Mouse (Mus musculus): ENCODE measurements around the gene Afmid. TPM values are rescaled to one million over a fixed set of nuclear protein-coding genes. Genes with fewer than 3 reads are reported as not detected.
A peak's percentile ranks its signal among the peaks of the same experiment; 100 is the strongest.
"Not testable (repeated sequence)": the region's sequence is repeated elsewhere in the genome, so short reads cannot be mapped to it uniquely, and the experiment has no call there.

The Afmid gene
- total RNA-seq, 2 experiments from 2014 or later: 3.5 to 3.6 TPM

DNA sequence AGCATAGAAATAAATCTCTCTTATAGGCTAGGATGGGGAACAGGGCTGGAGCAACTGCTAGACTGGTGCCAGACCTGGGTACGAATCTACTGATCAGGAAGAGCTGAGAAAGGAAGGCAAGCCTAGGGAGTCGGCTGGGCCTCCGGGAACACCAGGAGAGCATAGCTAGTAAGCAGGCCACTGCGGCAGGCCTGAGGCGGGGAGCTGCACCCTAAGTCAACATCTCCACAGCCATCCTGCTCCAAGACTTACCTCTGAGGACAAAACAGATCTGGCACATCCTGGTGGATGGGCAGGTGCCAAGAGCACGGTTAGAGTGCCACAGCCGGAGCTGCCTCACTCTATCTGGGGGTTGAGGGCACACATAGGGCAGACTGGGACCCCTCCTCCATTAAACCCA lies 5.6 kb upstream of the Afmid start:
- intact Hi-C loops (cut with DNase I; ENCODE audit: low total_unique reads): loop anchor here (5.0 kb wide), 1 partner anchor 108 kb away; no protein-coding TSS in a partner anchor
- DNase-seq: no peak

DNA sequence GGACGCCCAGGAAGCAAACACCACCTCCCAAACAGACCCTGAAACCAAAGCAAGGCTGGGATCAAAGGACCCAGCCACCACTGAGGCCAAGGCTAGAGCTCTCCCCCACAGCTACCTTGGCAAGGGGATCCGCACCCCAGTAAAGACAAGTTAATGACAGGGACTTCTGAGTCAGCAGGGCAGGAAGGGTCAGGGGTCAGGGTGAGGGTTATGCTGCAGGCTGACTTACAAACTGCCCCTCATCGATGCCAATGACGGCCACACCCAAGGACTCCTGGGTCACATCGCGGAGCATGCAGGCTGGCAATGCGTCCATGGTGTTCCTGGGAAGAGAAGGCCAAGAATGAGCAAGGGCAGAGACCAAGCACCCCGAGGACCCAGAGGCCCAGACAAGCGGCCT lies 3.9 kb upstream of the Afmid start:
- intact Hi-C loops (cut with DNase I; ENCODE audit: low total_unique reads): loop anchor here (5.0 kb wide), 1 partner anchor 110 kb away; no protein-coding TSS in a partner anchor
- no peak for DNase-seq

DNA sequence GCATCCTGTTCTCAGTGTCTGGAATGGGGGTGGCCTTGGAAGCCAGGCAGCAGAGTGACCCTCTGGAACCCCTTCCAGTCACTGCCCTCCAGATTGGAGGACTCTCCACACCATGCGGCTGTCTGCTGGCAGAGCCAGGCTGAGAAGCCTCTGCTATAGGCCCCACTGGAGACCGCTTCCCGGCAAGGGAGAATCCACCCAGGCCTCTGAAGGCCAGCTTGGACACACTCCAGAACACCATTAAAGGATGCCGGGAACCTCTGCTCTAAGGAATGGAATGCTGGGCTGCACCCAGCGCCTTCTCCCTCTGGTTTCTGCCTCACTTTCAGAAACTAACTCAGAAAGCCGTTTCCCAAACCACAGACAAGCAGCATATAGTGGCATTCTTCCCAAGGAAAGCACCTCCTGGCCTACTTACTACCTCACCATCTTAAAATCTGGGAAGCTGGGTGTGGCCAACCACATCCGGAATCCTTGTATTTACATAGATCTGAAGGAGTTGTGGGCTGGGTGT lies 2.9 kb upstream of the Afmid start:
- intact Hi-C loops (cut with DNase I; ENCODE audit: low total_unique reads): loop anchor here (5.0 kb wide), 1 partner anchor 110 kb away; no protein-coding TSS in a partner anchor

DNA sequence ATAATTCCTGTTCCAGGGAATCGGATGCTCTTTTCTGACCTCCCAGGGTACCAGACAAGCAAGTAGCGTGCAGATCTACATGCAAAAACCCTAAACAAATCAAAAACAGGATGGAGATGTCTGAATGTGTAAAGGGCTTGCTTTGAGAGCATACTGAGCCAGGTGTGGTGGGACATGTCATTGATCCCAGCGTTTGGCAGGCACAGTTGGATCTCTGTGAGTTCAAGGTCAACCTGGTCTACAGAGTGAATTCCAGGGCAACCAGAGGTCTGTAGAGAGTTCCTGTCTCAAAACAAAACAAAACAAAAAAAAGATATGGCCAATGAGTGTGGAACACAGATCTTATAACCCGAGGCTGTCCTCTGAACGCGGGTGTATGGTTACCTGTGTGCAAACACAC lies 2.3 kb upstream of the Afmid start:
- intact Hi-C loops (cut with DNase I; ENCODE audit: low total_unique reads): loop anchor here (5.0 kb wide), 1 partner anchor 111 kb away; no protein-coding TSS in a partner anchor
- no peak for DNase-seq

More for the DNA sequence above, 2.9 kb upstream of the Afmid start:
- DNase-seq: no peak

DNA sequence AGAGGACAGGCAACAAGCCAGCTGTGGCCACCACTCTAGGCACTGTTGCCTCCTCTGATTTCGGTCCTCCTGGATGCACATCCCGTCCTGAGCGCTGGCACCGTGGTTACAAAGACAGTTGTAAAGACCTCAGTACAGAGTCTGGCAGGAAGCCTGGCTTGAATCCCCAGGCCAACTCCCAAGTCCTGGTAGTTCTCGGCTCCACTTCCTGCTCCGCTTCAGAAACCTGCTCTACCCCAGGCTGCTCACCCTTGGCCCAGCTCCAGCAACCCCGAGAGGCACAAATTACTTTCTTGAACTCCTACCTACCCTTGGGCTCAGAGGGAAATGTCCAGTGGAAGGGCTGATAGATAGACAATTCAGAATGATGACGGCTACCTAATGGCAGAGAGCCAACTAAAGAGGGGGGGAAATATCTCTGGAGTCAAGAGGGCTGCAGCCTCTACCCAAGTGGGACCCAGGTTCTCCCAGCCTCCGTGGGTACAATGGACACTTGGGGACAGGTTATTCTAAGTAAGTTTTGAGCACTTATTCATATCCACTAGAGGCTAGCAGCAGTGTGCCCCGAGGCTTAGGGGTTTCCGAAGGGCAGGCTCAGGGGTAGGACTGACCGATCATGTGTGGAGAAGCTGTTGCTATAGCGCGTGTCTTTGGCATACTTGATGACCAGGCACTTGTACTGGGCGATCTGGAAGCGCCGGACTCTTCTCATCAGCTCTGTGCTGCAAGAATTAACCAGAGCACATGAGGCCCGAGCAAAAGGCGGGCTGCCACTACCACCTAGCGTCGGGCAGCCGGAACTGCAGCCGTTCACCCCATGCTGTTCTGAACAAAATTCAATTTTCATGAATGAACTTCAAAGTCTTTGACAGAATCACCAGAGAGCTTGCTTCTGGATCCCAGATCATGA lies 1.4 kb upstream of the Afmid start:
- intact Hi-C loops (cut with DNase I; ENCODE audit: low total_unique reads): loop anchor here (2.0 to 5.0 kb wide), 2 partner anchors 34 to 112 kb away; no protein-coding TSS in a partner anchor
- DNase-seq: peak; percentile 80

DNA sequence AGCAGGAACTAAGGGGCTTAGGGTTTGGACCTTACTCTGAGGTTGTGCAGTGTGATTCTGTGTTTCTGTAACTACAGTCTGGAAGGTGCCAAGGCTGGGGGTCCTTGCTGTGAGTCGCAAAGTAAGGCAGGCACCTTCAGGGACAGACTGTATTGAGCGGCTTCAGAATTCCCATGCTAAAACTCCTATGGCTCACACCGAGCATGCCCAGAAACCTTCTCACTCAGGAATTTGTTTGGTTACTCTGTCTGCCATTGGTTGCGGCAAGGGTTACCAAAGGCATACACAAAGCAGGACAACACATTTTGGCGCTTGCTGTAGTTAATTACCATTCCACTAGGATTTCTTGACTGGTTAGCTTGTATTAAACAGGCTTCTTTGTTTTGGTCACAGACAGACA lies 440 bp downstream of the Afmid start:
- DNase-seq: no peak
- intact Hi-C loops (cut with DNase I; ENCODE audit: low total_unique reads): no loop called here

DNA sequence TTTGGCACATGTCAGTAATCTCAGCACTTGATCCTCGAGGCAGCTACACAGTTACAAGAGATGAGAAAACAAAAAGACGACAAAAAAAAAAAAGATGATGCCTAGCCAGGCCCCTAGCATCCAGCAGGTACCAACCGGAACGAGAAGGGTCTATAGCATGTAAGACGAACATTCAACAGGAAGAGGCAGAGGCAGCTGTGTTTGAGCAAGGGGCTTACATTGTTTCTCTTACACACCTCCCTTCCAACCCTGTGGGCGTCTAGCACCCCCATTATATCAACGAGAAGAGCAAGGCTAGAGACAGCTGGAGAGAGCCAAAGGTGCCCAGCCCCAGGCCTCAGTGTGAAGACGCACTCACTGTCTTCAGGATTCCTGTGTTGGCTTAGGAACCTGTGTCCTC lies 1.2 kb downstream of the Afmid start:
- no peak for DNase-seq
- intact Hi-C loops (cut with DNase I; ENCODE audit: low total_unique reads): no loop called here

DNA sequence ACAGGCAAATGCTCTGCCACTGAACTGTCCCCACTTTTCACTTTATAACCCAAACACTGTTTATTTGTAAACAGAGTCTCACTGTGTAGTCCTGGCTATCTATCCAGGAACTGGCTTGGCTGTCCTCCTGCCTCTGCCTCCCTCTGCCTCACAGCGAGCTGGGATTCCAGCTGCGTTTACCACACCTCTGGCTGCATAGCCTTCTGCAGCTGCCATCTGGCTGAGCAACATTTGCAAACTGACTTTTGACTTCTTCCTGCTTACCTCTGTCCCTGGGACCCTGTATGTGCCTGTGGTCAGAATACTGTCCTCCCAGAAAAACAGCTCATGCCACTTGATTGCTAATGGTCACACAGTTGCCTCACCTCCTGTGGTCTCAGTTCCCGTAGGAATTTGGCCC lies 1.7 kb downstream of the Afmid start:
- DNase-seq: no peak
- intact Hi-C loops (cut with DNase I; ENCODE audit: low total_unique reads): no loop called here

DNA sequence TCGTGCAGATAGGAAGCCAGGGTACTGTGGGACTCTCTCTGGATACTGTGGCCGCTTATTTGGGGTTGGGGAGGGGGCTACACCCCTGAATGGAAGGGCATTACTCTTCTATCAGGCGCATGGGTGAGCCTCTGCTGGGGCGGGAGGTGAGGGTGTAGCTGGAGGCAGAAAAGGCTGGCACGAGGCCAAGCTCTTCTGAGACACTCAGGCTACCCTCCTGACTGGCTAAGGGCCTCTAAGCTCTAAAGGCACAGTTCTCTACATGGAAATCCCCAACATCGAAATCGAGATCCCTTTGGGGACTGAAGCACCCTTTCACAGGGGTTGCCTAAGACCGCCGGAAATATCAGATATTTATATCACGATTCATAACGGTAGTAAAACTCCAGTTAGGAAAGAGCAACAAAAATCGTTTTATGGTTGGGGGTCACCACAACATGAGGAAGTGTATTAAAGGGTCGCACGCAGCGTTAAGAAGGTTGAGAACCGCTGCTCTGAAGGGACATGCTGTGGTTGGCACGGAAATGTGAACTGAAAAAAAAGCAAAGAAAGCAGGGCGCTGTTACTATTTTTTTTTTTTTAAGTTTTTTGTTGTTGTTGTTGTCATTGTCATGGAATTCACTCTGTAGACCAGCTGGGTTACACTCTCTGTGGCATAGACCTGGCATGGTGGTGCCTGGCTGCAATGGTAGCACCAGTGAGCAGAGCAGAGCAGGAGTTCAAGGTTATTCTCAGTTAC lies 2.6 kb downstream of the Afmid start:
- intact Hi-C loops (cut with DNase I; ENCODE audit: low total_unique reads): no loop called here
- peak; percentile 38 for DNase-seq

DNA sequence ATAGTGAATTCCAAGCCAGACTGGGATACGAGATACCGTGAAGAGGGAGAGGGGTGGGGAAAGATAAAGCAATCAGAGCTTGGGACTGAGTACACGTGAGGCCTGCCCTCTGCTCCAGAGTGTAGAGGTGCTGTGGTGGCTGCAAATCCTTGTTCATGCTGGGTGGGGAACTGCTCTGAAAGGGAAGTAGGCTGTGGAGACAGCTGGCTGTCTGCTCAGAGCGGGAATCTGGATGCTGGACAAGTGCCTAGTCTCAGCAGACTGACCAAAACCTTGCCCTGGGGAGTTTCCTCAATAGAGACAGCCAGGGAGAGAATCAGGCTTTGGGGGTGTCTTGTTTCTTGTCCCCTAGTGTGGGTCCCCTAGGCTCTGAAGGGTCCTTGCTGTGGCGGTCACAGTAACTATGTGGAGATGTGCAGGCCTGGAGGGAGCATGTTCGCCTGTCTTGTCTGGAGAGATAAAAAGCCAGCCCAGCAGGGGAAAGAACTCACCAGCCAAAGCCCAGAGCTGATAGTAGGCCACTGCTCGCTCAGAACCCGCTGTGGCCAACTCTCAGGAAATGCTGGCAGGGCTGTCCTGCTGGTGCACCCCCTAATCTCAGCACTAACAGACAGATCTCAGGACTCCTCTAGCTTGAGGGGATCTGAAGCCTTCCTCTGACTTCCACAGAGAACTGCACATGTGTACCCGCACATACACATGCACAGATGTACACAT lies 3.3 kb downstream of the Afmid start:
- DNase-seq: peak; percentile 50
- intact Hi-C loops (cut with DNase I; ENCODE audit: low total_unique reads): no loop called here

DNA sequence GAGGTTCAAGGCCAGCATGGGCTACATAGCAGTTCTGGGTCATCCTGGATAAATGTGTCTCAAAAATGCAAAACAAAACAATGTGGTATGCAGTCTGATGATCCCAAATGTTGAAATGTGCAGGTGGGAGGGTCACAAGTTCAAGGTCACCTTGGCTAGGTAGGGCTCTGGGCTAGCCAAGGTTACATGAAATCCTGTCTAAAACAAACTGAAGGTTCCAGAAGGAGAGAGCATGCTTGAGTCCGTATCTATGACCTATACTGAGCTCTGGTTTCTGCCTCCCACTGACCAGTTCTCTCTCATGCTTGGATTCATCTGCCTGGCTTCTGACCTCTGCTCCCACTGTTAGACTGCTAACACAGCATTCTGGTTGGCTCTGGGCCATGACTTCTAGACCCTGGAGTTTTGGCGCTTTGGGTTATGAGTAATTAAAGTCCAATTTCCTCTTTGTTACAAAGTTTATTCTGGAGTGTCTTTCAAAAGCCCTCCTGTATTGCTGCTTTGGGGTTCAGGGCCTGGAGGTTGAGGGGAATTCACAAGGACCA lies 4.0 kb downstream of the Afmid start:
- intact Hi-C loops (cut with DNase I; ENCODE audit: low total_unique reads): no loop called here
- peak; percentile 35 for DNase-seq

DNA sequence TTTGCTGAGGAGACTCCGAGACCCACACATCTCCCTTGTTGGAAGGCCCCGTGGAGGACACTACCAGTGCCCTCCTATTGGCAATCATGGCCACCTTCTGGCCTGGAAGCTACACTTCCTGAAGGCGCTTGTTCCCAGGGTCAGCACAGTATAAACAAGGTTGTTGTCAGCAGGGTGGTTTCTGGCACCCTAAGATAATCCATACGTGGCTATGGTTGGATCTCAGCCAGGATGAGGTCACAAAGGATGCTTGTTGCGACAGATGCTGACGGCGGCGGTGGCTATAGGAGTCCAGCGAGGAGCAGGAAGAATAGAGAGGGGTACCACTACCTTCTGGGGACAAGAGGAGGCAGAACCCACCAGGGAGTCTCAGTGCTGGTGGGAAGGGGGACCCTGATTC lies 4.7 kb downstream of the Afmid start:
- intact Hi-C loops (cut with DNase I; ENCODE audit: low total_unique reads): no loop called here

DNA sequence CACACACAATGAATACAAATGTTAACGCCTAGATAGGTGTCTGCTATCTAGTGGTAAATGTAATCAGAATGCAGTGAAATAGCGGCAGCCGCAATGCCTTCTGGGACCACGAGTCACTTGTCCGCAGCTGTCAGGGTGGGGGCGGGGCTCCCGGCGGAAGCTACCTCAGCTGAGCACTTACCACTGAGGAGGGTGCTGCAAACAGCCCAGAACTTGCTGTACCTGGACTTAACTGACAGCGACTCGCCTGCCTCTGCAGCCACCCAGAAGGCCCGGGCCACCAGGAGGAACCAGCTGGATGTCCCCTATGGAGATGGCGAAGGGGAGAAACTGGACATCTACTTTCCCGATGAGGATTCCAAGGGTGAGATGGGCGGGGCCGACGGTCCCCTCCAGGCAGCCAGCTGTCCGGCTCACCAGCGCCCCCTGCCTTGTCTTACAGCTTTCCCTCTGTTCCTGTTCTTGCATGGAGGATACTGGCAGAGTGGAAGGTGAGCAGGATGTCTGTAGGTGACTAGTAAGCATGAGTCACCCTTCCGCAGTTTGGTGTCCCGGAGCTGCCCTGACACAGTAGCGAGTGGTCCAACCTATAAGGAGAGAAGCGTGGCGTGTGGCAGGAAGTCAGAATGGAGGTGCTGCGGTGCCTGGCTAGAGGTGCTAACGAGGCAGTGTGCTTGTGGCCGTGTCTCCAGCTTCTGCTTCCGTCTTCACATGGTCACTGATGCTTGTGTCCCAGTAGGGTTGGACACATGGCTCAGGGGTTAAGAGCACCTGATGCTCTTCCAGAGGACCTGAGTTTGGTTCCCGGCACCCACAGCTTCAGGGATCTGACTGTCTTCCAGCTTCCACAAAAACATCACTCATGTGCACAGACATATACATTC lies 6.6 kb downstream of the Afmid start:
- intact Hi-C loops (cut with DNase I; ENCODE audit: low total_unique reads): no loop called here
- DNase-seq: peak; percentile 83

More for the DNA sequence above, 4.7 kb downstream of the Afmid start:
- no peak for DNase-seq

DNA sequence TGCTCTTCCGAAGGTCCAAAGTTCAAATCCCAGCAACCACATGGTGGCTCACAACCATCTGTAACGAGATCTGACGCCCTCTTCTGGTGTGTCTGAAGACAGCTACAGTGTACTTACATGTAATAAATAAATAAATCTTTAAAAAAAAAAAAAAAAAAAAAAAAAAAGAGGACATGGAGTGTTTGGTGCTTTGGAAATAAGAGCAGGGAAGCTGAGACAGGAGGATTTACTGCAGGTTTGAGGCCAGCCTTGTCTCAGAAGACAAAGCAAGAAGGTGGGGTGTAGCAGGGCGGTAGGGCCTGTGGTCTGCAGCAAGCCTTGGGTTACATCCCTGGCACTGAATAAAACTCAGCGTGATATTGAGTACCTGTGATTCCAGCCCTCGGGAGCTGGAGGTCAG lies 7.8 kb downstream of the Afmid start:
- intact Hi-C loops (cut with DNase I; ENCODE audit: low total_unique reads); DNase-seq: not testable (repeated sequence)

DNA sequence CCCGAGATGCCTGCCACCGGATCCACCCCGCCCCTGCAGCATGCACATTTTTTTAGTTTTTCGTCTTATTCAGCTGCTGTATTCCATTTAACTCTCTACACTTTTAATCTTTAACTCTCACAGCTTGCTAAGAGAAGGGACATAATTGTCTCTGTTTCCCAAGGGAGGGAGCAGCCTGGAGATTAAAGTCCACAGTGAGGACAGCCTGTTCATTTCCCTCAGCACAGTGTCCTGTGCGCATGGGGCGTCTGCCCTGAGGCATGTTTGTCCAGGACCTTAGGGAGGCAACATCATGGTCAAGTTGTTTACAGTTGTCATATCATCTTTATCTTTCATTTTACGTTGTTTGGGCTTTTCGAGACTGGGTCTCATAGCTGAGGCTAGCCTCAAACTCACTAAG lies 8.4 kb downstream of the Afmid start:
- DNase-seq: no peak

DNA sequence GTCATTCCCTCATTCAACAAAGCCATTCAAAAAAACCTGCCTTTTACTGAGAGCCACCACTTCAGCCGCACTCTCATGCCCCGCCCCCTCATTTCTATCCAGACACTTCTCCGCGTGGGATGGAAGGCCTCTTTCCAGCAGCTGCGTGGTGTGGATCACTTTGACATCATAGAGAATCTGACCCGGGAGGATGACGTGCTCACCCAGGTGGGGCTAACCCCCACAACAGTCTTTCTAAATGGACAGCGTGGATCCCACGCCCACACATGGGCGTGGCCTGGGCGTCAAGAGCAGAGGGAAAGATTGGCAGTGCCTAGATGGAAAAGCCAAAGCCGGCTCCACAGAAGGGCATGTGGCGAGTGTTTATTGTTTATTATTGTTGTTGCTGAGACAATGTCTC lies 10.6 kb downstream of the Afmid start:
- DNase-seq: peak; percentile 30
- intact Hi-C loops (cut with DNase I; ENCODE audit: low total_unique reads): no loop called here

More for the DNA sequence above, 8.4 kb downstream of the Afmid start:
- intact Hi-C loops (cut with DNase I; ENCODE audit: low total_unique reads): no loop called here

DNA sequence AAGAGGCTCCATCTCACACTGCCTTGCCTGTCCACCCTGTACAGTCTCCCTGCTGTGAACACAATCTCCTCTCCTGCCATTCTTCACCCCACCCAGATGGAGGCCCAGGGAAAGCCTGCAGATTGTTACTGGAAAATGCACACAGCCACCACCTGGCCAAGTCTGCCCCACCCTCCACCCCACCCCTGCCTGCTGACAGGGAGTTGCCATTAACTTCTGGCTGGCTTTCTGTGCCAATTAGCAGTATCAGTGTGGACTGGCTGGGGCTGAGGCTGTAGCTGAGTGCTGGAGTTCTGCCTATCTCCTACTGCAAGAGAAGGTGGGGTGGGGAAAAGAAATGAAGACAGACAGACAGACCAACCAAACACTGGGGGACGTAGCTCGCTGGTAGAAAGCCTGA lies 12.8 kb downstream of the Afmid start:
- intact Hi-C loops (cut with DNase I; ENCODE audit: low total_unique reads): no loop called here

DNA sequence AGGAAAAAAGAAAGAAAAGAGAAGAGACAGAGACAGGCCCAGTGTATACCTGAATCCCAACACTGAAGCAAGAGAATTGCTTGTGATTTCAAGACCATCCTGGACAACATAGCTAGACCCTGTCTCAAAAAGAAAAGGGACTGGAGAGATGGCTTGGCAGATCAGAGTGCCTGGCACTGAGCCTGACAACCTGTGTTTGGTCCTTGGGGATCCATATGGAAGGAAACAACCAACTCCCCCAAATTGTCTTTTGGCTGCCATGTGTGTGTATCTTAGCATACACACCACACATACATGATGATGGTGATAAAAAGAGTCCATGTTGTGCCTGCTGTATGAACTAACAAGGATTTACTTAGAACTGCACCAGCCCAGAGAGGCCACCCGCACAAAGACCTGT lies 13.3 kb downstream of the Afmid start:
- intact Hi-C loops (cut with DNase I; ENCODE audit: low total_unique reads): no loop called here

More for the DNA sequence above, 12.8 kb downstream of the Afmid start:
- DNase-seq: no peak

More for the DNA sequence above, 13.3 kb downstream of the Afmid start:
- no peak for DNase-seq

Data from gastrocnemius, postnatal 14 days (tissue).